Mouse (Mus musculus): ENCODE results near the gene Mmp13. TPM values are rescaled to one million over a fixed set of nuclear protein-coding genes. Genes with fewer than 3 reads are reported as not detected.
"Not testable (repeated sequence)": the region's sequence is repeated elsewhere in the genome, so short reads cannot be mapped to it uniquely, and the experiment has no call there.

Mmp13 gene
- total RNA-seq (2021): 10 to 100 TPM in 1 of 2 experiments, under 1 TPM in 1; 0.27 to 12.4 TPM
- long read RNA-seq, experiment 1, partial matches to known transcripts: 0 of 4 reads
- long read RNA-seq, experiment 1, other reads (novel, unspliced or antisense): 0 of 4 reads
- long read RNA-seq, experiment 2: 0 reads

GRCm38 (mm10) chr9:7272214-7272613, at the start of gene Mmp13:
Gene Mmp13, plus strand, starts transcription at chr9:7272514.
- DNase-seq: no peak

GRCm38 (mm10) chr9:7238619-7239018, 33.7 kb upstream of the Mmp13 start:
- no peak for DNase-seq

- no peak for DNase-seq
Measured at GRCm38 (mm10) chr9:7239967-7240366, 32.3 kb upstream of the Mmp13 start.

GRCm38 (mm10) chr9:7252797-7253654, 19.3 kb upstream of the Mmp13 start:
- DNase-seq: no peak

GRCm38 (mm10) chr9:7261667-7262066, 10.6 kb upstream of the Mmp13 start:
- no peak for DNase-seq

- DNase-seq: no peak
Measured at GRCm38 (mm10) chr9:7270071-7270470, 2.2 kb upstream of the Mmp13 start.

- DNase-seq: no peak
Measured at GRCm38 (mm10) chr9:7282565-7283302, 10.4 kb downstream of the Mmp13 start.

- not testable (repeated sequence) for DNase-seq
Measured at GRCm38 (mm10) chr9:7283303-7283684, 11.0 kb downstream of the Mmp13 start.

GRCm38 (mm10) chr9:7289501-7289900, 17.2 kb downstream of the Mmp13 start:
- DNase-seq: no peak

- DNase-seq: no peak
Measured at GRCm38 (mm10) chr9:7289901-7290300, 17.6 kb downstream of the Mmp13 start.

GRCm38 (mm10) chr9:7292132-7292531, 19.8 kb downstream of the Mmp13 start:
- DNase-seq: no peak

- no peak for DNase-seq
Measured at GRCm38 (mm10) chr9:7331847-7332246, 59.5 kb downstream of the Mmp13 start.

Other genes starting within 250 kb of the Mmp13 start
- gene Dync2h1, start 88.1 kb upstream of the Mmp13 start, total RNA-seq (2021): 10 to 100 TPM in 1 of 2 experiments, 1 to 10 TPM in 1; 8.7 to 13.4 TPM
- gene Dcun1d5, start 88.0 kb upstream of the Mmp13 start, total RNA-seq (2021): 10 to 100 TPM; 81.1 to 89.9 TPM
- under 1 TPM; 0.24 to 0.45 TPM for gene Mmp12, start 71.9 kb downstream of the Mmp13 start, total RNA-seq (2021)
- not detected for gene Mmp1b, start 115.5 kb downstream of the Mmp13 start, total RNA-seq (2021)
- under 1 TPM in 1 of 2 experiments, not detected in 1; 0.18 TPM for gene Mmp3, start 173.3 kb downstream of the Mmp13 start, total RNA-seq (2021)
- gene Mmp10, start 229.8 kb downstream of the Mmp13 start, total RNA-seq (2021): not detected

All from adrenal gland, postnatal 10 days (tissue).